Mouse (Mus musculus): ENCODE data around the gene Stmn1. TPM values are rescaled to one million over a fixed set of nuclear protein-coding genes. Genes with fewer than 3 reads are reported as not detected.

Stmn1 gene
- polyA plus RNA-seq, 1 experiment from 2014 or later, result 100 TPM

Other genes starting within 250 kb of the Stmn1 start
- not detected in 3 replicates for gene Catsper4, start 240.9 kb upstream of the Stmn1 start, polyA plus RNA-seq (2018)
- gene Cnksr1, start 229.9 kb upstream of the Stmn1 start, polyA plus RNA-seq (2018), result not detected in 3 replicates
- gene E130218I03Rik, start 224.7 kb upstream of the Stmn1 start, polyA plus RNA-seq (2018), result not detected in 3 replicates
- gene Zfp593, start 222.7 kb upstream of the Stmn1 start, polyA plus RNA-seq (2018), result 3.8 to 10.0 TPM (median 4.8 TPM) in 3 replicates
- not detected in 3 replicates for gene Gm30191, start 221.4 kb upstream of the Stmn1 start, polyA plus RNA-seq (2018)
- gene Grrp1, start 214.2 kb upstream of the Stmn1 start, polyA plus RNA-seq (2018), result not detected in 3 replicates
- 8.8 to 8.9 TPM (median 8.9 TPM) in 3 replicates for gene Pdik1l, start 180.4 kb upstream of the Stmn1 start, polyA plus RNA-seq (2018)
- not detected in 3 replicates for gene Trim63, start 153.2 kb upstream of the Stmn1 start, polyA plus RNA-seq (2018)
- not detected in 3 replicates for gene Slc30a2, start 125.1 kb upstream of the Stmn1 start, polyA plus RNA-seq (2018)
- gene Extl1, start 84.5 kb upstream of the Stmn1 start, polyA plus RNA-seq (2018), result 0.03 TPM in 1 of 3 replicates, not detected in the others
- 5.0 to 14.1 TPM (median 9.5 TPM) in 3 replicates for gene Pafah2, start 72.0 kb upstream of the Stmn1 start, polyA plus RNA-seq (2018)
- 19.1 to 34.9 TPM (median 31.0 TPM) in 3 replicates for gene Paqr7, start 28.4 kb downstream of the Stmn1 start, polyA plus RNA-seq (2018)
- gene Aunip, start 42.7 kb downstream of the Stmn1 start, polyA plus RNA-seq (2018), result 0.18 to 6.2 TPM (median 1.8 TPM) in 3 replicates
- gene Mtfr1l, start 67.1 kb downstream of the Stmn1 start, polyA plus RNA-seq (2018), result 45.6 to 78.8 TPM (median 65.1 TPM) in 3 replicates
- gene Selenon, start 83.8 kb downstream of the Stmn1 start, polyA plus RNA-seq (2018), result 33.9 to 45.7 TPM (median 42.5 TPM) in 3 replicates
- 82.3 to 124 TPM (median 103 TPM) in 3 replicates for gene Man1c1, start 236.0 kb downstream of the Stmn1 start, polyA plus RNA-seq (2018)